Mouse (Mus musculus) thymus, adult 18-20 months (tissue): Measurements from ENCODE around the gene Megf11.

ENCODE experiments used
- DNase-seq, 2 experiments: peaks; one replicate each; pipeline ENCODE4 v3.0.0; 2022; ENCODE audit warnings: mixed read lengths in 2 of 2

Megf11 gene

GRCm38 (mm10) chr9:64528061-64528460, 142.6 kb downstream of the Megf11 start:
- no peak for DNase-seq

GRCm38 (mm10) chr9:64528595-64528994, 143.2 kb downstream of the Megf11 start:
- DNase-seq, result no peak

- no peak for DNase-seq
Measured at GRCm38 (mm10) chr9:64531935-64532334, 146.5 kb downstream of the Megf11 start.

GRCm38 (mm10) chr9:64532711-64533242, 147.4 kb downstream of the Megf11 start:
- DNase-seq, result no peak

GRCm38 (mm10) chr9:64533488-64534119, 148.2 kb downstream of the Megf11 start:
- no peak for DNase-seq

GRCm38 (mm10) chr9:64534313-64534712, 148.9 kb downstream of the Megf11 start:
- no peak for DNase-seq

- DNase-seq, result no peak
Measured at GRCm38 (mm10) chr9:64534856-64535539, 149.6 kb downstream of the Megf11 start.

- no peak for DNase-seq
Measured at GRCm38 (mm10) chr9:64537821-64538220, 152.4 kb downstream of the Megf11 start.

- DNase-seq, result no peak
Measured at GRCm38 (mm10) chr9:64542246-64542645, 156.8 kb downstream of the Megf11 start.

GRCm38 (mm10) chr9:64543125-64543524, 157.7 kb downstream of the Megf11 start:
- DNase-seq, result no peak

GRCm38 (mm10) chr9:64546344-64546991, 161.0 kb downstream of the Megf11 start:
- DNase-seq, result no peak

GRCm38 (mm10) chr9:64548332-64548731, 162.9 kb downstream of the Megf11 start:
- DNase-seq, result no peak

- no peak for DNase-seq
Measured at GRCm38 (mm10) chr9:64551307-64551706, 165.9 kb downstream of the Megf11 start.

- DNase-seq, result no peak
Measured at GRCm38 (mm10) chr9:64552046-64552445, 166.6 kb downstream of the Megf11 start.

- no peak for DNase-seq
Measured at GRCm38 (mm10) chr9:64553441-64553840, 168.0 kb downstream of the Megf11 start.

GRCm38 (mm10) chr9:64555620-64556019, 170.2 kb downstream of the Megf11 start:
- no peak for DNase-seq

- no peak for DNase-seq
Measured at GRCm38 (mm10) chr9:64557110-64557745, 171.8 kb downstream of the Megf11 start.

- no peak for DNase-seq
Measured at GRCm38 (mm10) chr9:64557846-64558530, 172.6 kb downstream of the Megf11 start.

GRCm38 (mm10) chr9:64564315-64564767, 178.9 kb downstream of the Megf11 start:
- no peak for DNase-seq

- DNase-seq, result no peak
Measured at GRCm38 (mm10) chr9:64565915-64566314, 180.5 kb downstream of the Megf11 start.

GRCm38 (mm10) chr9:64566376-64566775, 180.9 kb downstream of the Megf11 start:
- DNase-seq, result no peak

- no peak for DNase-seq
Measured at GRCm38 (mm10) chr9:64567482-64567881, 182.1 kb downstream of the Megf11 start.
